Mouse (Mus musculus): Measurements from ENCODE around the gene Vamp2.

The Vamp2 gene

GRCm38 (mm10) chr11:69064259-69065133 is 23.8 kb upstream of the Vamp2 start:
- DNase-seq (ENCODE audit: low spot score) = no peak

DNA sequence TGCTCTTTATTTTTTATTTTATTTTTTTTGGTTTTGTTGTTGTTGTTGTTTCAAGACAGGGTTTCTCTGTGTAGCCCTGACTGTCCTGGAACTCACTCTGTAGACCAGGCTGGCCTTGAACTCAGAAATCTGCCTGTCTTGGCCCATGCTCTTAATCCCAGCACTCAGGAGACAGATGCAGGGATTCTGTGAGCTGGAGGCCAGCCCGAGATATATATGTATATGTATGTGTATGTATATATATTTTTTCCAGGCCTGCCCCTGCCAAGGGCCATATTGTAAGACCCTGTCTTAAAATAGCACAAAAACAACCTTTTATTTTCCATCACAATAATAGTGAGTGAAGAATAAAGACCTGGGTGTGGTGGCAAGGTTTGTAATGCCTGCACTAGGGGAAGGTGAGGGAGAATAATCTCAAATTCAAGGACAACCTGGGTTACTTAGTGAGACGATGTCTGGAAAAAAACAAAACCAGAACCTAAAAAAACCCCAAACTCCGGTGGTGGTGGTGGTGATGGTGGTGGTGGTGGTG is 22.8 kb upstream of the Vamp2 start:
- no peak for DNase-seq (ENCODE audit: low spot score)

- no peak for DNase-seq (ENCODE audit: low spot score)
These were observed 22.0 kb upstream of the Vamp2 start for GRCm38 (mm10) chr11:69066163-69066861.

DNA sequence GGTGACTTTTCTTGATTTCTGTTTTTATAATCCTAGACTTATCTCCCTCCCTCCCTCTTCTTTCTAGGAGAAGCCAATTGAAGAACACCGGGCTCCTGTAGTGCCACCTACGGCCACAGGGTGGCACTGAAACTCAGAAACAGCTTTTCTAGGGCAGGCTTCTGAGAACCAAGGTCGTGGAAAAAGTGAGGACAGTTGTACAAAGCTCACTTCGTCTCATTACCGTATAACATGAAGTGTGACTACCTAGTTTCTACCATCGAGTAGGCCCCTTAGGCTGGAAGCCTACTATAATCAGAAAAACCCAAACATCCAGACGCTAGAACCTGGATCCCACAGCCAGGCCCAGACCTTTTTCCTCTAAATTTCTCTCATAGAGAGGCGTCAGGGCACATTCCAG is 21.3 kb upstream of the Vamp2 start:
- peak; percentile 81 for DNase-seq (ENCODE audit: low spot score)

DNA sequence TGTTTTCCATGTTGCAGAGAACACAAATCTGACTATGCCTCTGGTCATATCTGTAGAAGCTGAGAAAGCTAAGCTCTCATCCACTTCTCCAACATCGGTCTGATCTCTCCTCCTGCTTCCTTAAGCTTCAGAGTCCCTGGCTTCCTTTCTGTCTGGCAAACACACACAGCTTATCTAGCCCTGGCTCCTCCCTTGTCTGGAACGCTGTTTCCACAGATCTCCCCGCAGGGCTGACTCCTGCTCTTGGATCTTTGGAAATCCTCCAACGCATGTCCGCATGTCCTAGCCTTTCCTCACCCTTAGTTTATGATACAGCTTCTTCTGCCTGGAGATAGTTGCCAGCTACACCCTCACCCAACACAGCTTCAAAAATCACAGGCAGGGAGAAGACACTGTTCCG is 20.7 kb upstream of the Vamp2 start:
- DNase-seq (ENCODE audit: low spot score) = no peak

DNA sequence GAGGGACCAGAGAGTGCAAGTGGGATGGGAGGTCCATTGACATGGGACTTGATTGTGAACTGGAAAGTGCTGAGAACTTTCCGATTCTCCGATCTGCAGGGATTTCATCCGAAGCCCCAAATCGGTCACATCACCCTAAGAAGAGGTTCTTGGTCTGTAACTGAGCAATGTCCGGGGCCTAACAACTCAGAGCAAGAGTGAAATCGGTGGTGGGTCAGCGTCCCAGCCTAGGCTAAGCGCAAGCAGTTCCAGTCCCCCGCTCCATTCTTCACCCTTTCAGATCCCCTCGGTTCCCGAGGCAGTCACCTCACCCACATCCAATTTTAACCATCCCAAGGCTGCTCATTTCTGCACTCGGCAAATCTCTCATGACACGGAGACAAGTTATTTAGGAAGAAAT is 18.2 kb upstream of the Vamp2 start:
- DNase-seq (ENCODE audit: low spot score) = no peak

GRCm38 (mm10) chr11:69070590-69071222 is 17.6 kb upstream of the Vamp2 start, which contains the start of gene Tmem107:
TSS of gene Tmem107 (plus strand) at chr11:69070806.
- peak; percentile 90 for DNase-seq (ENCODE audit: low spot score)

GRCm38 (mm10) chr11:69071262-69071661 is 17.0 kb upstream of the Vamp2 start:
- DNase-seq (ENCODE audit: low spot score) = no peak

DNA sequence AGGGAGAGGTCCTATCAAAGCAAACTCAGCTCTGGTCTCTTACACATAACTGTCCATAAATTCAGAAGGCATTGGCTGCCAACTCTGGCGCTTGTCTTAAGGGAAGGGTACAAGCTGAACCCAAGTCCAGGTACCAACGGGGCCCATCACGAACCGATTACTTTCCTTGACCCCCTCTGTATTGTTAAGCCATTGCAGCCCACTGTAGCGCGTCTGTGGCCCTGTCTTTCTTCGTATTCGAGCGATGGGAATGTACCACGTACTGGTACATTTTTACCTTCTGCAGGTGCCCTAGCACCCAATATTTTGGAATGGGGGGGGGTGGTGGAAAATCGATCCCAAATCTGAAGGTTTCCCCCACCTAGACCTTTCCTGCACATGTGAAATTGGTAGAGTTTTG is 16.1 kb upstream of the Vamp2 start:
- DNase-seq (ENCODE audit: low spot score) = no peak

GRCm38 (mm10) chr11:69072666-69073064 is 15.6 kb upstream of the Vamp2 start:
- no peak for DNase-seq (ENCODE audit: low spot score)

DNA sequence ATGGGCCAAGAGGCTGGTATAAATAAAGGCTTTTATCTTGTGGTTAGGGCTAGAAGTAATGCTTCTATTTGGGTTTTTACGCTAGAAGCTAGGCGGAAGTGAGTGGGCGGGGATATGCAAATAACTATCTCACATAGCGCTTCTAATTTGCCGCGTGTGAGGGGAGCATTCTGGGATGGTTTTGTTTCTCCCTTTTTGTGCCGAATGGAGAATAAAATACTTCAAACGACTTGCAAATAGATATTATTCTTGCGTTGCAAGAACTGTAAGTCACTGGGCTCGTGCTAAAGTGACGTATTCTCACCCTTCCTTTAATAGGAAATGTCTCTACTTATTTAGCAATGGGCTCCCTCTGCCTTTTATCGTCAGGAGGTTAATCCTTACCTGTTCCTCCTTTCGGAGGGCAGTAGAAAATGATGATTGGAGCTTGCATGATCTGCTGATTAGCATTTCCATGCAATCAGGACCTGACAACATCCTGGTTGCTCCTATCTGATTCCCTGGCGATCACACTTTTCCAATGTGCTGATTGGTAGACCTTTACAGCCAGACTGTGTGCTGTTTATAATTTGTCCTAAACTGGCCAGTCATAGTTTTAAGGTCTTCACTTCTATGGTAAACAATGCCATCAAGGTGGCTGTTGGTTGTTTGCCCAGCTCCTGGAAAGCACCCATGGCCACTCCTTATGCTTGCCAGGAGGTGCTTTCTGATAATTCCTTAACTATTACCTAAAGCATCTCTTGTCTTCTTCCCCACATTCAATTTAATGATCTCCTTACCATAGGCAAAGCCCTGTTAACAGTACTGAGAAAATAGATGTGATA is 15.0 kb upstream of the Vamp2 start:
- DNase-seq (ENCODE audit: low spot score) = peak; percentile 77

- DNase-seq (ENCODE audit: low spot score) = no peak
These were observed 14.1 kb upstream of the Vamp2 start for GRCm38 (mm10) chr11:69073951-69074775.

DNA sequence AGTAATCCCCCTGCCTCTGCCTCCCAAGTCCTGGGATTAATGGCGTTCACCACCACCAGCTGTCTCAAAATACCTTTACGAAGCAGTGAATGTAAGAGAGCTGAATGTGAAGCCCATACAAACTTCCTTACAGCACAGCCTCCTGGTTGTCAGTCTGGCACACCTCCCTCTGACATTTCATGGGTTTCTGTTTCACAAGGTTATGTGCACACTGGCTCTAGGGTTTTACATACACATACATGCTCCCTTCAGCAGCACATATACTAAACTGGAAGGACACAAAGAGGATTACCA is 13.6 kb upstream of the Vamp2 start:
- DNase-seq (ENCODE audit: low spot score) = no peak

GRCm38 (mm10) chr11:69075764-69076479 is 12.4 kb upstream of the Vamp2 start:
- DNase-seq (ENCODE audit: low spot score) = no peak

DNA sequence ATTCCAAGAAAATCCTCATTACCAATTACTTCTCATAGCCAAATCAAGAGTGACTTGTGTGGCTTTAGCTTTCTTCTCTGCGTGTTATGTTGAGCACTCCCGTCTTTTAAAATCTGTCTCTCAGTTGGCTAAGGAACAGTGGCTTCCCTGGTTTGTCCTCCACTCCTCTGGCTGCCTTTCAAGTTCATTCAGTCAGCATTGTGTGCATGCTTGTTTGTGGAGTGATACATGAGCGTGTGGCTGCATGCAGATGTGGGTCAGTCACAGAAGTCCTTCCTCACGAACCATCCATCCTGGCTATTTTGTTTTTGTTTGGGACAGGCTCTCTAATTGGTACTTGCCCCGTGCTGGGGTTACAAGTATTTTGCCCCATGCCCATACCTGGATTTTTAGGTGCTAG is 11.7 kb upstream of the Vamp2 start:
- DNase-seq (ENCODE audit: low spot score) = no peak

- no peak for DNase-seq (ENCODE audit: low spot score)
These were observed 11.0 kb upstream of the Vamp2 start for GRCm38 (mm10) chr11:69077316-69077715.

GRCm38 (mm10) chr11:69078041-69078440 is 10.2 kb upstream of the Vamp2 start:
- no peak for DNase-seq (ENCODE audit: low spot score)

DNA sequence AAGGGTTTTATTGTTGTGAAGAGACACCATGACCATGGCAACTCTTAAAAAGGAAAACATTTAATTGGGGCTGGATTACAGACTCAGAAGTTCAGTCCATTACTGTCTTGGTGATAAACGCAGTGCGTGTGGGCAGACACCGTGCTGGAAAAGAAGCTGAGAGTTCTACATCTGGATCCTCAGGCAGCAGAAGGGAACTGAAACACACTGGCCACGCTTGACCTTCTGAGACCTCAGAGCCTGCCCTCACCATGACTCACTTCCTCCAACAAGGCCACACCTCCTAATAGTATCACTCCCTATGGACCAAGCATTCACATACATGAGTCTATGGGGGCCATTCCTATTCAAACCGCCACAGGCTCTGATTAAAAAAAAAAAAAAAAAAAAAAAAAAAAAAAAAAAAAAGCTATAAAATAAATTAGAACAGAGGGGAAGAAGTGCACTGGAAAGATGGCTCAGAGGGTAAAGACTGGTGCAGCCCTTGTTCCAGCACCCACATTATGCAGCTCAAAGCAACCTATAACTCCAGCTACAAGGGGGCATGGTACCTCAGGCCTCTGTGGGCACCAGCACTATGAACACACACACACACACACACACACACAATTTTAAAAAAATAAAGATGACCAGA is 9.4 kb upstream of the Vamp2 start:
- DNase-seq (ENCODE audit: low spot score) = no peak

GRCm38 (mm10) chr11:69080102-69080854 is 8.0 kb upstream of the Vamp2 start:
- DNase-seq (ENCODE audit: low spot score) = no peak
